Mouse (Mus musculus) cerebellum, adult 9-10 months (tissue): ENCODE measurements around the gene Spaar.
"Not testable (repeated sequence)": the region's sequence is repeated elsewhere in the genome, so short reads cannot be mapped to it uniquely, and the experiment has no call there.

Experiments used
- DNase-seq: peaks from one replicate; pipeline ENCODE4 v3.0.0; 2022

Gene Spaar

GRCm38 (mm10) chr4:43729126-43729525 is 708 bp upstream of the Spaar start:
- no peak for DNase-seq

GRCm38 (mm10) chr4:43730750-43731297 is 990 bp downstream of the Spaar start:
- no peak for DNase-seq

GRCm38 (mm10) chr4:43732171-43732570 is 2.3 kb downstream of the Spaar start:
- DNase-seq: no peak

- no peak for DNase-seq
These were observed 3.4 kb downstream of the Spaar start for GRCm38 (mm10) chr4:43733186-43733585.

- DNase-seq: no peak
These were observed 7.3 kb downstream of the Spaar start for GRCm38 (mm10) chr4:43737144-43737543.

GRCm38 (mm10) chr4:43738989-43739674 is 9.3 kb downstream of the Spaar start:
- no peak for DNase-seq

- DNase-seq: no peak
These were observed 11.7 kb downstream of the Spaar start for GRCm38 (mm10) chr4:43741526-43741925.

GRCm38 (mm10) chr4:43742637-43743036 is 12.8 kb downstream of the Spaar start:
- DNase-seq: no peak

GRCm38 (mm10) chr4:43743099-43743498 is 13.3 kb downstream of the Spaar start:
- DNase-seq: no peak

- peak; percentile 36 for DNase-seq
These were observed 15.4 kb downstream of the Spaar start for GRCm38 (mm10) chr4:43745187-43745586.

- no peak for DNase-seq
These were observed 27.4 kb downstream of the Spaar start for GRCm38 (mm10) chr4:43757213-43757612.

- peak; percentile 3 for DNase-seq
These were observed 30.0 kb downstream of the Spaar start for GRCm38 (mm10) chr4:43759571-43760418.

- DNase-seq: peak; percentile 10
These were observed 30.6 kb downstream of the Spaar start for GRCm38 (mm10) chr4:43760460-43760859.

GRCm38 (mm10) chr4:43761336-43761735 is 31.5 kb downstream of the Spaar start:
- DNase-seq: no peak

GRCm38 (mm10) chr4:43763410-43763809 is 33.6 kb downstream of the Spaar start:
- DNase-seq: peak; percentile 39

GRCm38 (mm10) chr4:43768341-43768740 is 38.5 kb downstream of the Spaar start:
- DNase-seq: no peak

- no peak for DNase-seq
These were observed 39.5 kb downstream of the Spaar start for GRCm38 (mm10) chr4:43769374-43769773.

- no peak for DNase-seq
These were observed 41.1 kb downstream of the Spaar start, which contains the start of gene Olfr159 for GRCm38 (mm10) chr4:43770909-43771308. TSS of gene Olfr159 (minus strand) at chr4:43771009.

GRCm38 (mm10) chr4:43771626-43772025 is 41.8 kb downstream of the Spaar start:
- DNase-seq: no peak

GRCm38 (mm10) chr4:43772304-43772703 is 42.5 kb downstream of the Spaar start:
- no peak for DNase-seq

- DNase-seq: no peak
These were observed 65.5 kb downstream of the Spaar start for GRCm38 (mm10) chr4:43795296-43795695.

GRCm38 (mm10) chr4:43795844-43796243 is 66.0 kb downstream of the Spaar start:
- DNase-seq: not testable (repeated sequence)

GRCm38 (mm10) chr4:43798936-43799335 is 69.1 kb downstream of the Spaar start:
- no peak for DNase-seq
